Mouse (Mus musculus): ENCODE measurements at regions not wholly inside any gene's neighbourhood (a gene's known extent, or its start where the extent isn't known, plus 50 kb on each side); places are given as distances from the start of the nearest gene placed in this dataset.

GRCm38 (mm10) chr9:41479854-41480749, 318.6 kb upstream of the Ubash3b start:
- peak; percentile 52 for TF ChIP-seq POLR2A (IDR thresholded peaks at IDR 0.05; ENCODE audit: low read depth, low read length)
- TF ChIP-seq CTCF (IDR thresholded peaks at IDR 0.05; ENCODE audit: borderline replicate concordance, insufficient read depth, low read length), result no peak
